Mouse (Mus musculus) mature B cell (primary cell): ENCODE data around the gene Abca7.

ENCODE experiments used
- in situ Hi-C: fragments of 300-500 bp; cut with MboI; formaldehyde crosslinking; loops from 2 replicates; pipeline ENCODE4 v1.14.3; 2019

Gene Abca7

GRCm38 (mm10) chr10:79996272-79997033 is at the start of gene Abca7:
Gene Abca7 (plus strand): TSS chr10:79996494.
- in situ Hi-C loops, result no loop called here

- in situ Hi-C loops, result no loop called here
These were observed 49.5 kb upstream of the Abca7 start for GRCm38 (mm10) chr10:79946752-79947322.

GRCm38 (mm10) chr10:79947502-79947901 is 48.8 kb upstream of the Abca7 start:
- in situ Hi-C loops, result no loop called here

- in situ Hi-C loops, result loop anchor here (10.0 kb wide), 2 partner anchors 65 to 115 kb away; partner anchors contain the start of gene Elane
These were observed 46.4 kb upstream of the Abca7 start for GRCm38 (mm10) chr10:79949873-79950272.

- in situ Hi-C loops, result loop anchor here (10.0 kb wide), 2 partner anchors 66 to 116 kb away; partner anchors contain the start of gene Elane
These were observed 45.6 kb upstream of the Abca7 start for GRCm38 (mm10) chr10:79950661-79951060.

GRCm38 (mm10) chr10:79953946-79954345 is 42.3 kb upstream of the Abca7 start:
- in situ Hi-C loops, result loop anchor here (10.0 kb wide), 2 partner anchors 69 to 119 kb away; partner anchors contain the start of gene Elane

GRCm38 (mm10) chr10:79955691-79956090 is 40.6 kb upstream of the Abca7 start:
- in situ Hi-C loops, result loop anchor here (5.0 to 10.0 kb wide), 3 partner anchors 33 to 121 kb away; partner anchors contain the start of genes Elane and R3hdm4

- in situ Hi-C loops, result loop anchor here (5.0 to 10.0 kb wide), 3 partner anchors 34 to 122 kb away; partner anchors contain the start of genes Elane and R3hdm4
These were observed 39.6 kb upstream of the Abca7 start for GRCm38 (mm10) chr10:79956643-79957154.

GRCm38 (mm10) chr10:79958140-79958816 is 38.0 kb upstream of the Abca7 start:
- in situ Hi-C loops, result loop anchor here (5.0 to 10.0 kb wide), 3 partner anchors 36 to 123 kb away; partner anchors contain the start of genes Elane and R3hdm4

GRCm38 (mm10) chr10:79959412-79959811 is 36.9 kb upstream of the Abca7 start:
- in situ Hi-C loops, result loop anchor here (5.0 to 10.0 kb wide), 3 partner anchors 37 to 125 kb away; partner anchors contain the start of genes Elane and R3hdm4

- in situ Hi-C loops, result loop anchor here (5.0 to 10.0 kb wide), 3 partner anchors 38 to 125 kb away; partner anchors contain the start of genes Elane and R3hdm4
These were observed 36.3 kb upstream of the Abca7 start, which contains the start of gene Wdr18 for GRCm38 (mm10) chr10:79959847-79960601. Gene Wdr18 (plus strand): TSS chr10:79960152.

- in situ Hi-C loops, result no loop called here
These were observed 35.5 kb upstream of the Abca7 start for GRCm38 (mm10) chr10:79960671-79961294.

GRCm38 (mm10) chr10:79964727-79965126 is 31.6 kb upstream of the Abca7 start:
- in situ Hi-C loops, result no loop called here

- in situ Hi-C loops, result no loop called here
These were observed 31.0 kb upstream of the Abca7 start for GRCm38 (mm10) chr10:79965325-79965724.

- in situ Hi-C loops, result no loop called here
These were observed 29.4 kb upstream of the Abca7 start for GRCm38 (mm10) chr10:79966886-79967400.

GRCm38 (mm10) chr10:79968181-79968580 is 28.1 kb upstream of the Abca7 start:
- in situ Hi-C loops, result no loop called here

- in situ Hi-C loops, result no loop called here
These were observed 27.1 kb upstream of the Abca7 start for GRCm38 (mm10) chr10:79969124-79969568.

GRCm38 (mm10) chr10:79970415-79971182 is 25.7 kb upstream of the Abca7 start, which contains the start of gene Grin3b:
Gene Grin3b (plus strand): TSS chr10:79970715.
- in situ Hi-C loops, result no loop called here

- in situ Hi-C loops, result no loop called here
These were observed 25.2 kb upstream of the Abca7 start for GRCm38 (mm10) chr10:79971183-79971497.
